Mouse (Mus musculus) c-Kit-negative CD71-positive TER-119-positive erythroid progenitor cells, embryonic 14.5 days (primary cell): ENCODE data around the gene Washc1.
A peak's percentile ranks its signal among the peaks of the same experiment; 100 is the strongest.
"Not testable (repeated sequence)": the region's sequence is repeated elsewhere in the genome, so short reads cannot be mapped to it uniquely, and the experiment has no call there.

Source experiments
- DNase-seq: peaks from one replicate; pipeline ENCODE4 v3.0.0-alpha.2; 2013; ENCODE audit warnings: low read depth, low spot score

Washc1 gene

DNA sequence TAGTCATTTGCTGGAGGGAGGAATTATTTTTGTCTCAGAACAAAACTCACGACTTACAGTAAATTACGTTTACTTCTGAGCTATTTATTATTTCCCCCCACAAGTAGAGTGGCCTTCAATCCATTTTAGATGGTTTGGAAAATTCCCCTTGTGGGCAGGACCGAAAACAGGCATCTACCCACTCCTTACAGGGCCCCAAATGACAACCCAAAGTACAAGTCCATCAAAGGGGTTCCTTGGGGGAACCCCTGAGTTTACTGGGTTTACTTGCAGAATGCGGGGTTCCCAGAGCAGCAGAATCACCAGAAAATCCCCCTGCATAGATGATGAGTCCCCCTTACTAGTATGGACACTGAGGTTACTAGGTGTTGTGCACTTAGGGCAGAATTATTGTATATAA, 821 bp downstream of the Washc1 start:
- DNase-seq, result no peak

DNA sequence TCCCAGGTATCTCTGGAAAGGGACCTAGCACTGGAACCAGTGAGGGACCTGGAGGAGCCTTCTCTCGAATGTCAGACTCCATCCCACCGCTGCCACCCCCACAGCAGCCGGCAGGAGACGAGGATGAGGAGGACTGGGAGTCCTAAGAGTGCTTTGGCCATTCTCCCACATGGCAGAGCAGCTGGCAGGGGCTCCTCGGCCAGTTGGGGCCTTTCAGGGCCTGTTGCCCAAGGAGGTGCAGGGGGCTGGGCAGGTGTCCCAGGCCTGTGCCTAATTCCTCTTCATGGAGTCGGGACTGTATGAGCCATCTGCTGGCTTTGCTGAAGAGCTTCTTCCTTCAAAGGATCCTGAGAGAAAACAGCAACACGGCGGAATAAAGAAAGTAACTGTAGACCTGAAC, 7.6 kb downstream of the Washc1 start:
- DNase-seq, result no peak

DNA sequence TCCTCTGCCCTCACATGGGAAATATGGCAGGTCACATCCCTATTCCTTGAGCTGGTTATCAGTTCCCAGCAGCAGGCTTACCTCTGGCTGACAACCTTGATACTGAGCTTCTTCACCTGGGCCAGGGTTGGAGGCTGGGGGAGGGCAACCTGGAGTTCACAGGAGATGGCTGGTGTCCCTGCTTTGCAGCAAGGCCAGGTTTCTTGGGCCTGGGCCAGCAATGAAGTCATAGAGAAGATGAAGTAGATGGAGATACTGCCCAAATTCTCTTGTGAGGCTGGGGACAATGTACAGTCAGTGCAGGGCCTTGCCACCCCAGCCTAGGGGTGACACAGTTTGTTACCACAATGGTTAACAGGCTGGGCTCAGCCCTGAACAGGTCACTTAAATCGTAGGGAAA, 9.4 kb downstream of the Washc1 start:
- DNase-seq, result no peak

DNA sequence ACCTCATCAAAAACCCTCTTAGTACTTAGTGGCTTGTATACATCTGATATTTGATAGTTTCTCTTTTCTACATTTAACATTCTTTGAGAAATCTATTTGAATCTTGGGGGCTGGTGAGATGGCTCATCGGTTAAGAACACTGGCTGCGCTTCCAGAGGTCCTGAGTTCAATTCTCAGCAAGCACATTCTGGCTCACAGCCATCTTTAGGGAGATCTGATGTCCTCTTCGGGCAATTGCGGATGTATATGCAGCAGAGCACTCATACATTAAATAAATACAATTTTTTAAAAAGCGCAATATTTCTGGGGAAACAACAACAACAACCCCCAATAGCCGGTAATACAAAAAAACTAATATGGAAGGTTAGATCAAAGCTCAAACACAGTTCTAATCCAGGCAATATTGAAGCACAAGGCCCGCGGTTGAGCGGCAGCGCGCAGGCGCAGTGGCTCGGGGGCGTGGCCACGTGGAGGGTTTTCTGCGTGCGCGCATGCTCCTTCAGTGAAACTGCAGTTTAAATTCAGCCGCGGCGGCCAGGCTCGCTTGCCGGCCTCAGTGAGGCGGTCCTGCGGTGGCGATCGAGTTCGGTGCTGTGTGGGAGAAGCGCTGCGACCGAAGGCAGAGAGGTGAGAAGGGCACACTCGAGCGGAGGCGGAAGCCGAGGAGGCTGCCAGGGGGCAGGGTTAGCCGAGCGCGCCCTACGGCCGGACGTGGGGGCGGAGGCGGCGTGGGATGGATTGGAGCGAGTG, 11.9 kb downstream of the Washc1 start, which contains the start of gene Ddx11:
Ddx11 (plus strand) TSS at position 455 of the 750 bp plus-strand sequence.
- peak; percentile 83 for DNase-seq

DNA sequence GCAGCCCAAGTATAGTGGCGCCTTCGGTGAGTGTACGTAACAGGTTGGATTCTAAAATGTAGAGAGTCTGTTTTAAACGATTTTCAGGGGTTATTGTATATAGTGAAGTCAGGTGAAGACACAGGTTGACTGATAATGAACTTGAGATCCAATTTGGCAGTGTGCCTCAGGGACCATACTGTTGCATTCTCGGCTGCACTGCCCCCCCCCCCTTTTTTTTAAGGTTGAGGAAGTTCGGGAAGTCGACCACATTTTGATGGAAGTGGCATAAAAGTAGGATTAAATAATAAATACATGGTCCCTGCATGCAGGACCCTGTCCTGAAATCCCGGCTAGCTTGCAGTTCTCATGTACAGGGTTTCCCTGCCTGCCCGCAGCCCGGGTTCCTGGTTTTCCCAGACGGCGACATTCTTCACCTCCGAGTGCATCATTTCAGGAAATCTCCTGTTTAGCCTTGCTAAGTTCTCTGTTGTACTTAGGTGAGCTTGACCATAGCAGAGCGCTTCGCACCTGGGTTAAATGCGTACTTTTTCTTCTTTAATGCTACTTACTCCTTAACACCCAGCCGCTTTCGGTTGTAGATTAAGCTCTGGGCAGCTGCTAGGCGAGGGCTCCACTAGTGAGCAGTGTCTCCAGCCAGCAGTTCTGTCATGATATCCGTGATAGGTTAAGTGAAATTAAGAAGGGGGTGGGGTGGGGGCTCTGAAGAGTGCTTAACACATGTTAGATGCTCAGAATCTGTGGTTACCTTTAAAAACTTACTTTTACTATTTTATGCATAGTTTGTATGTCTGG, 12.7 kb downstream of the Washc1 start:
- no peak for DNase-seq

DNA sequence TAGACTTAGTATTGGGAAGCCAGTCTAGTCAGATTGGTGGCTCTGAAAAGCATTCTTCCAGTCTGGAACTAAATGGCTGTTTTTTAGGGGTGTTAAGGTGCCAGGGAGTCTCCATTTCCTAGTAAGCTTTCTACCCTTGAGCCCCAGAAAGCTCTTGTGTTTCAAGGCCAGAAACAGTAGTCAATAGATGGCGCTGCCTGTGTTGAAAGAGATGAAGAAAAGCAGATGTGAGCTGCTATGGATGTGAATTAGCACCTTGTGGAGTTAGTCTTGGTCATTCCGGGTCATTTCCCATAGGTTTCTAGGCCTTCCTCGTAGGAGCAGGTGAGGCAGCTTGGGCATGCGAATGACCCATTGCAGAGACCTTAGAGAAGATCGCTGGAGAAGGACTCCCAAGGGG, 13.9 kb downstream of the Washc1 start:
- DNase-seq, result no peak

DNA sequence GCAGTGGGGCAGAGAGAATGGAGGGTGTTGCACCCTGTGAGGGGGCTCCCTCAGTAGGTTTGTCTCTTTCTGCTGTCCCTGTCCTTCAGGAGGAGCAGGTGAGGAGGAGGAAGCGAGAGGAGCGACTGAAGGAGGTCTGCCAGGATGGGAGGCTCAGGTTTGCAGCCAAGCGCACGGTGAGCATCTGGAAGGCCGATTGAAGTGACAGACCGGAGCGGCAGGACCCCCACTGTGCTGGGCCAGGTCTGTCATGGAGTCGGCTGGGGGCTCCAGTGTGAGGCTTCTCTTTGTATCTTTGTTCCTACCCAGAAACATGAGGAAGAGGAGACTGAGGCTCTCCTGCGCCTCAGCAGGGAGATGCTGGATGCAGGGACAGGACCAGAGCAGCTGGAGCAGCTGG, 19.0 kb downstream of the Washc1 start:
- no peak for DNase-seq

DNA sequence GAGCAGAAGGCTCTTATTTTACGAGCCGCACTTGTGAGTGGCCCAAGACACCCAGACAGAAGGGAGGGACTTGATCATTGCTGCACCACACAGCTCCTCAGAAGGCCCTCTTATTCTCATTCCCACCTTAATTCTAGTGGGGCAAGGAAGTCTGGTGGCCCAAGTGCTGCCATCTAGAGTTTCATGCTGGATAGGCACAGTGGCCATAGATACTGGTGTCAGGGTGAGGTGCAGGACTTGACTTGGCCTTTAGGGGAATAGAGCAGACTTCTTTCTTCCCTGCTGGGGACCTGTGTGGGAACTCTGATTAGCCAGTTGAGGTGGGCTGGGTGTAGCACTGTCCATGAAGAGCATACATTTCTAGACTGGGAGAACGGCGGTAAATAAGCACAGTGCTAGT, 19.9 kb downstream of the Washc1 start:
- no peak for DNase-seq

DNA sequence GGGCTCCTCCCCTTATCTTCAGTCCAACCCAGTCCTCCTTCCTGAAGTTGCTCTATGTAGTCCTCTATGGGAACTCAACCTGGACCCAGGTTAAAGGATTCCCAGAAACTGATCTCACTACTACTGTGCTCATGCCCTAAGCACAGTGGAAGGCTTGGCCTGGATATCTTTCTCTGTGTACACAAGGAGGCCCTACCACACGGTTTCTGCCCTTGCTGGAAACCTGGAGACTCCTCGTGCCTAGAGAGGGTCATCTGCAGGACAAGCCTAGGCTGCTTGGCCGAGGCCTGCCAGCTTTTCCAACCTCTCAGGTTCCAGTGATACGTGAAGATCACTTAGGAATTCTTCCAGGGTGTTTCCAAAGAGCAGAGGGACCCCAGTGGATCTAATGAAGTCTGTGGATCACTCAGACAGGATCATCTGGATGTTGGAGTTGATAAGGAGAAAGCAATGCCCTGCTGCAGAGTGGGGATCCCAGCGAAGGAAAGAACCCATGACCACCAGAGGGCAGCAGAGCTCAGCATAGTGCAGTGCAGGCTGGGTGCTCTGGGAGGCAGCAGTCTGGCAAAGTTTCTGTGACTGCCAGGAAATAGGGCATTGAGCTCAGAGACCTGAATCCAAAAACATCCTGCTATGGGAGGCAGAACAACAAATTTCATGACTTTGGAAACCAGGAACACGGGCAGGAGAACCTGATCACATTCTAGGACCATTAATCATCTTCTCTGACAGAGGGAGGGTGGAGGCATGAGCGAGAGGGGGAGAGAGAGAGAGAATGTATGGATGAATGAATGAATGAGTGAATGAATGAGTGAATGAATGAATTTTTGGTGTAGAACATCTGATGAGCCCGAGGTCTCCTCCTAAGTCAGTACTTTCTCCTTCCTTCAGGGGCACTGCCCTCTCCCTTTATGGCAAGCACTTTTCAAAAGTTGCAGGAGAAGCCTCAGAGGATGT, 41.6 kb downstream of the Washc1 start:
- not testable (repeated sequence) for DNase-seq

DNA sequence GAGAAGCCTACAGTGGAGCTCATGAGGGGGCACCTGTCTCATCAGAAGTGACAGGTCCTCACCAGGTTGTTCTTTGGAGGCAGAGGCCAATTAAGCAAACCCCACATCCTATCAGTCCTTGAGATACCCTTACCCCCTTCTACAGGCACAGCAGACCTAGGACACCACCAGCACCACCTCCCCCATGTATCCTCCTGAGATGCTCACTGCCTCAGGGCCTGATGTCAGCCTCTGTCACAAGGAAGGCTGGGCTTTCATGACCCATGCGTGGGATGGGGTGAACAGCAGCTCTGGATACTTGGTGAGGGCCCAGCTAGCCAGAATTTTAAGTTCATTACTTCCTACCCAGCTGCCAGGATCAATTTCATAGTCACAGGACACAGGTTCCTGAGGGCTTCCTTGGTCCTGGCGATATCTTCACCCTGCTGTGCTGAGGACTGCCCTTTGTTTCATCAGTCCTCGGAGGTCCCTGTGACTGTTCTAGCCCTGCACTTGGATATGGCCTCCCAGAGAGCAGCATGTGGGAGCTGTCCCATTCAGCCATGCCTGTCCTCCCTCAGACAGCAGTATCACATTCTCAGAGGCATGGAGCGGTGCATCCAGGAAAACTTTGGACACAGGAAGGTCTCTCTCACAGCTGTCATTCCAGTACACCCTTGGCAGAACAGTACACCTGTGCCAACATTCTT, 42.5 kb downstream of the Washc1 start:
- not testable (repeated sequence) for DNase-seq

DNA sequence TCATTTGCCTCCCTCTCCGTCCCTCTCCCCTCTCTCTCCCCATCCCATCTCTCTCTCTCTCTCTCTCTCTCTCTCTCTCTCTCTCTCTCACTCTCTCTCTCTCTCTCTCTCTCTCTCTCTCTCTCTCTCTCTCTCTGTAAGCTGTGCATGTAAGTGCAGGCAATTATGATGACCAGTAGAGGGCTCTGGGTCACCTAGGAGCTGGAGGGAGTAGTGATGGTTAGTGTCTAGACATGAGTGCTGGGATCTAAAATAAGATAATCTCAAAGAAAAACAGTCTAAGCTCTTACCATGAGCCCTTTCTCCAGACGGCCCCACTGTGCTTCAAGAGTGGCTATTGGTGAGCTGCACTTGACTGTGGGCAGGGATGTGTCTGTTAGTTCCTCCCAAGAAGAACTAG, 43.5 kb downstream of the Washc1 start:
- no peak for DNase-seq

DNA sequence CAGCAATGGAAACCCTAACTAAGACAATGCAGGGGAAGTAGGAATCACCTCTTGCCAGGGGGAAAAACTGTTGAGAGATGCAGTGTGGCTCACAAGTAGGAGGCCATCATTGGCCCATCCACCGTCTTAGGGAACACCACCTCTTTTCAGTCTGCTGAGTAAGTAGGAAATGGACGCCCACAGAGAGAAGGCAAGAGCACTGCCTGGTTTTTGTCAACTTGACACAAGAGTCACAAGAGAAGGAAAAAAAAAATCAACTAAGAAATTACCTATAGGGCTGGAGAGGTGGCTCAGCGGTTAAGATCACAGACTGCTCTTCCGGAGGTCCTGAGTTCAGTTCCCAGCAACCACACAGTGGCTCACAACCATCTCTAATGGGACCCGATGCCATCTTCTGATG, 46.9 kb downstream of the Washc1 start:
- DNase-seq, result no peak

DNA sequence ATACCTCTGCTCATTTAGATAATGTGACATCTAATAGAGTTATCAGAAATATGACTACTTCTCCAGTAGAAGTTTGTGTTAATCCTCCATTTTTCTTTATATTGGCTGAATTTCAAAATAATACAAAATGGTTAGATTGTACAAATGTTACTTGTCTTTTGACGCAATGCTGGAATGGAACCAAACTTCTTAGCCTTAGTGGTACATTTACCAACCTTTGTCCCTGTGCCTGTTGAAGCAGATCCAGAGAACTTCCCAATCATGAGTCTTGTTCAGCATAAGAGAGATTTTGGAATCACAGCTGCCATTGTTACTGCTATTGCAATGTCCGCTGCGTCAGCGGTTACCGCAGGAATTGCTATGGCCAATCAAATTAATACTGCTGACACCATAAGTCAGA, 55.8 kb downstream of the Washc1 start:
- not testable (repeated sequence) for DNase-seq
